Mouse (Mus musculus): ENCODE measurements around the gene Ifi213.

DNA sequence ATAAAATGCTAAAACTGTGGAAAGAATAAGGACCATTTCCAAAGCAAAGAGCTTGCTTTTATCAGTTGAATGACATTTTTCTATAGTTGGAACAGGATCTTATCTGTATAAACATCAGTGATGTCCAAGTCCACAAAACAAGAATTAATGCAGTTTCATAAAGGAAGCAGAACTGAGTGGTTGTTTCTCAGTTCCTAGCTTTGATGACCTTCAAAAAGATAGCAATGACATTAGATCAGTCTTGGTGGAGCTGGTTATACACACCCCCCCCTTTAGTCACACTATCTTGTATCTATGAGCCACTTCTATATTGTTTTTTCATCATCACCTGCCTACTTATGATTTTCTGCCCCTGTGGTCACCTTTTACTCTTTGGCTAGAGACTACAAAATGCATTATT lies 77.6 kb downstream of the Ifi213 start:
- TF ChIP-seq TCF12 (IDR thresholded peaks at IDR 0.05; ENCODE audit: insufficient read depth, poor library complexity, severe bottlenecking) (no peak), POLR2A (IDR thresholded peaks at IDR 0.05; ENCODE audit: insufficient read length, low read depth) (no peak), MAX (IDR thresholded peaks at IDR 0.05; ENCODE audit: low read depth) (no peak), E2F4 (IDR thresholded peaks at IDR 0.05; ENCODE audit: insufficient read depth) (no peak), MYOG (IDR thresholded peaks at IDR 0.05; ENCODE audit: control insufficient read depth in 1 of 3, insufficient read depth in 1 of 3, insufficient read length in 2 of 3, low read depth in 2 of 3) (no peak), USF1 (IDR thresholded peaks at IDR 0.05; ENCODE audit: low read depth) (no peak), REST (IDR thresholded peaks at IDR 0.05; ENCODE audit: insufficient read depth, insufficient read length) (no peak), MYOD1 (IDR thresholded peaks at IDR 0.05; ENCODE audit: control insufficient read depth in 1 of 3, insufficient read length in 2 of 3, low read depth in 2 of 3) (no peak), SRF (IDR thresholded peaks at IDR 0.05; ENCODE audit: control insufficient read depth, insufficient read length, low read depth) (no peak), POLR2AphosphoS2 (IDR thresholded peaks at IDR 0.05; ENCODE audit: insufficient read length, low read depth) (no peak)
